Mouse (Mus musculus): ENCODE measurements around the gene Gm42906.

DNA sequence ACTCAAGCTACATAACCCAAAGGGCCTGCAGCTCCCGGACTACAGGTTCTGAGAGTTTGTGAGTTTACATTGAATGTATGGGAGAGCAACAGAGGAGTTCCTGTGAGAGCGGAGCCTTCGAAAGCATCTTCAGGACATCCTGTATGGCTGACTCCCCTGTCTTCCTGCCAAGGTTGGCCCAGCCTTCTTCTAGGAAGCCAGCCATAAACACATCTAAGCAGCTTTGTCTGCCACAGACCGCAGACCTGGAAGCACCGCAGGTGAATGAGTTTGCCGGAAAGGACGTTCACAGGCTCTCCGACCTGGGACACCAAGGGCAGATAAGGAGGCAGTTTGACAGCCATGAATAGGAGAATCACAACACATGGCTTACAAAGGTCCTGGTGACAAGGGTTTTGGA lies 246.7 kb downstream of the Gm42906 start:
- no peak for TF ChIP-seq POLR2AphosphoS2 (IDR thresholded peaks at IDR 0.05; ENCODE audit: low read length)
- no peak for TF ChIP-seq EP300 (IDR thresholded peaks at IDR 0.05; ENCODE audit: low read depth in 1 of 2, low read length in 2 of 2)
- no peak for TF ChIP-seq CTCF (IDR thresholded peaks at IDR 0.05 in 2 of 3, conservative IDR thresholded peaks at IDR 0.05 in 1 of 3; ENCODE audit: control insufficient read depth in 1 of 3, insufficient read depth in 1 of 3, low read depth in 2 of 3, low read length in 3 of 3, poor library complexity in 1 of 3, severe bottlenecking in 1 of 3)
- no peak for TF ChIP-seq GATA1 (IDR thresholded peaks at IDR 0.05; ENCODE audit: low read depth, low read length)
- no peak for TF ChIP-seq BHLHE40 (IDR thresholded peaks at IDR 0.05; ENCODE audit: borderline replicate concordance, low read depth, low read length)
- TF ChIP-seq MAX (IDR thresholded peaks at IDR 0.05; ENCODE audit: low read length), result no peak

All from MEL (cell line).